Mouse (Mus musculus) heart, postnatal 0 days (tissue): ENCODE measurements around the gene Zbtb5.

Source experiments
- CTCF ChIP-seq: IDR thresholded peaks from 2 replicates; pipeline ENCODE4 v1.5.1; 2016; ENCODE audit warnings: antibody characterized with exemption, control low read depth, low read depth
- EP300 ChIP-seq: IDR thresholded peaks from 2 replicates; pipeline ENCODE4 v1.6.1; 2016; ENCODE audit warnings: antibody characterized with exemption, low read depth

- TF ChIP-seq CTCF (peak; percentile 81), EP300 (no peak)
Measured at GRCm38 (mm10) chr4:44970612-44971110, 41.6 kb downstream of the Zbtb5 start.
